Mouse (Mus musculus) neural tube, embryonic 13.5 days (tissue): ENCODE results near the gene Ift57. TPM values are rescaled to one million over a fixed set of nuclear protein-coding genes. Genes with fewer than 3 reads are reported as not detected.

Experiments used
- ATAC-seq: fragments of 200-750 bp; cut with Nextera tagmentation; 2 replicates; pipeline ENCODE4 v1.8.0; 2017; ENCODE audit warnings: low read depth, mild to moderate bottlenecking, moderate TSS enrichment, moderate library complexity
- H3K27ac ChIP-seq: fragments of 300-500 bp; sonication (generic); replicated peaks from 2 replicates; pipeline ENCODE4 v1.5.1; 2015; ENCODE audit warnings: moderate library complexity, mild to moderate bottlenecking, inconsistent platforms
- H3K27me3 ChIP-seq: fragments of 300-500 bp; sonication (generic); 2 replicates; pipeline ENCODE4 v1.6.1; 2015; ENCODE audit warnings: mild to moderate bottlenecking, inconsistent platforms
- H3K36me3 ChIP-seq: fragments of 300-500 bp; sonication (generic); 2 replicates; pipeline ENCODE4 v1.6.1; 2015; ENCODE audit warnings: mild to moderate bottlenecking, inconsistent platforms
- H3K4me1 ChIP-seq: fragments of 300-500 bp; sonication (generic); replicated peaks from 2 replicates; pipeline ENCODE4 v1.6.1; 2015; ENCODE audit warnings: inconsistent platforms
- H3K4me2 ChIP-seq: fragments of 300-500 bp; sonication (generic); 2 replicates; pipeline ENCODE4 v1.6.1; 2015; ENCODE audit warnings: inconsistent platforms, mild to moderate bottlenecking, moderate library complexity
- H3K4me3 ChIP-seq: fragments of 300-500 bp; sonication (generic); 2 replicates; pipeline ENCODE4 v1.5.1; 2015; ENCODE audit warnings: mild to moderate bottlenecking, inconsistent platforms
- H3K9ac ChIP-seq: fragments of 300-500 bp; sonication (generic); 2 replicates; pipeline ENCODE4 v1.6.1; 2015; ENCODE audit warnings: moderate library complexity, mild to moderate bottlenecking, inconsistent platforms
- H3K9me3 ChIP-seq: fragments of 300-500 bp; sonication (generic); 2 replicates; pipeline ENCODE4 v1.6.1; 2016; ENCODE audit warnings: inconsistent platforms
- WGBS: fragments of 180-500 bp; shearing (Covaris S2); methylation state at CpG from one replicate; pipeline ENCODE4 v1.1.7; 2015; 5-methylcytosine and 5-hydroxymethylcytosine counted together
- polyA plus RNA-seq: library from polyadenylated mRNA; unstranded; fragments of >200 nt; fragmentation: Nextera tagmentation; extraction: Ambion mirVana; gene quantifications from 2 replicates; pipeline ENCODE4 v1.2.1, GENCODE M21; 2015

Ift57 gene
- polyA plus RNA-seq, 1 experiment from 2014 or later = 38.6 TPM

- Histone ChIP-seq H3K4me3 (no peak overlapping the region), H3K36me3 (no peaks in the 10 kb centered on the region), H3K4me2 (no peak overlapping the region), H3K9me3 (no peaks in the 10 kb centered on the region), H3K4me1 (no peaks in the 10 kb centered on the region), H3K27ac (no peak overlapping the region), H3K27me3 (no peaks in the 10 kb centered on the region), H3K9ac (no peak overlapping the region)
- no peak for ATAC-seq
- 87% methylated on average over 22 of the region's 22 CpGs for WGBS
These were observed 76.3 kb downstream of the Ift57 start for GRCm38 (mm10) chr16:49775002-49775966.

- Histone ChIP-seq H3K9ac (no peak overlapping the region), H3K27me3 (no peaks in the 10 kb centered on the region), H3K4me1 (no peaks in the 10 kb centered on the region), H3K9me3 (no peaks in the 10 kb centered on the region), H3K36me3 (no peaks in the 10 kb centered on the region), H3K27ac (no peak overlapping the region), H3K4me2 (no peak overlapping the region), H3K4me3 (no peak overlapping the region)
- WGBS = 85% methylated on average over 7 of the region's 7 CpGs
- ATAC-seq = no peak
These were observed 77.9 kb downstream of the Ift57 start for GRCm38 (mm10) chr16:49776981-49777380.

GRCm38 (mm10) chr16:49781556-49782156 is 82.6 kb downstream of the Ift57 start:
- H3K4me2 ChIP-seq = no peak overlapping the region
- H3K9ac ChIP-seq = no peak overlapping the region
- H3K4me1 ChIP-seq = no peaks in the 10 kb centered on the region
- no peaks in the 10 kb centered on the region for H3K36me3 ChIP-seq
- ATAC-seq = no peak
- H3K27ac ChIP-seq = no peak overlapping the region
- no peaks in the 10 kb centered on the region for H3K9me3 ChIP-seq
- no peak overlapping the region for H3K4me3 ChIP-seq
- H3K27me3 ChIP-seq = no peaks in the 10 kb centered on the region
- WGBS = 91% methylated on average over 5 of the region's 5 CpGs

GRCm38 (mm10) chr16:49783369-49783768 is 84.3 kb downstream of the Ift57 start:
- Histone ChIP-seq H3K27me3 (no peaks in the 10 kb centered on the region), H3K4me3 (no peak overlapping the region), H3K4me1 (no peaks in the 10 kb centered on the region), H3K4me2 (no peak overlapping the region), H3K9ac (no peak overlapping the region), H3K27ac (no peak overlapping the region), H3K36me3 (no peaks in the 10 kb centered on the region), H3K9me3 (no peaks in the 10 kb centered on the region)
- ATAC-seq = no peak

- Histone ChIP-seq H3K9ac (no peak overlapping the region), H3K27me3 (no peaks in the 10 kb centered on the region), H3K4me1 (no peaks in the 10 kb centered on the region), H3K4me2 (no peak overlapping the region), H3K4me3 (no peak overlapping the region), H3K27ac (no peak overlapping the region), H3K36me3 (no peaks in the 10 kb centered on the region), H3K9me3 (no peaks in the 10 kb centered on the region)
- ATAC-seq = no peak
- WGBS = 93% methylated on average over 6 of the region's 6 CpGs
These were observed 87.1 kb downstream of the Ift57 start for GRCm38 (mm10) chr16:49786116-49786515.

- Histone ChIP-seq H3K27me3 (no peaks in the 10 kb centered on the region), H3K36me3 (no peaks in the 10 kb centered on the region), H3K27ac (no peak overlapping the region), H3K4me2 (no peak overlapping the region), H3K9ac (no peak overlapping the region), H3K9me3 (no peaks in the 10 kb centered on the region), H3K4me1 (no peaks in the 10 kb centered on the region), H3K4me3 (no peak overlapping the region)
- 89% methylated on average over 5 of the region's 5 CpGs for WGBS
- ATAC-seq = no peak
These were observed 88.7 kb downstream of the Ift57 start for GRCm38 (mm10) chr16:49787714-49788113.

- Histone ChIP-seq H3K4me1 (no peaks in the 10 kb centered on the region), H3K4me3 (no peak overlapping the region), H3K4me2 (no peak overlapping the region), H3K9ac (no peak overlapping the region), H3K27ac (no peak overlapping the region), H3K9me3 (no peaks in the 10 kb centered on the region), H3K36me3 (no peaks in the 10 kb centered on the region), H3K27me3 (no peaks in the 10 kb centered on the region)
- 88% methylated on average over 9 of the region's 9 CpGs for WGBS
- ATAC-seq = no peak
These were observed 91.8 kb downstream of the Ift57 start for GRCm38 (mm10) chr16:49790575-49791465.

- H3K27ac ChIP-seq = no peak overlapping the region
- no peaks in the 10 kb centered on the region for H3K9me3 ChIP-seq
- H3K4me2 ChIP-seq = no peak overlapping the region
- H3K4me1 ChIP-seq = no peaks in the 10 kb centered on the region
- H3K4me3 ChIP-seq = no peak overlapping the region
- 85% methylated on average over 9 of the region's 9 CpGs for WGBS
- no peak for ATAC-seq
- H3K27me3 ChIP-seq = no peaks in the 10 kb centered on the region
- no peak overlapping the region for H3K9ac ChIP-seq
- H3K36me3 ChIP-seq = no peaks in the 10 kb centered on the region
These were observed 93.4 kb downstream of the Ift57 start for GRCm38 (mm10) chr16:49792446-49792878.

- Histone ChIP-seq H3K4me3 (no peak overlapping the region), H3K4me2 (no peak overlapping the region), H3K36me3 (no peaks in the 10 kb centered on the region), H3K9ac (no peak overlapping the region), H3K4me1 (no peaks in the 10 kb centered on the region), H3K27me3 (no peaks in the 10 kb centered on the region), H3K9me3 (no peaks in the 10 kb centered on the region), H3K27ac (no peak overlapping the region)
- 89% methylated on average over 9 of the region's 9 CpGs for WGBS
- no peak for ATAC-seq
These were observed 94.6 kb downstream of the Ift57 start for GRCm38 (mm10) chr16:49793596-49793995.

GRCm38 (mm10) chr16:49796271-49796670 is 97.2 kb downstream of the Ift57 start:
- Histone ChIP-seq H3K27ac (no peak overlapping the region), H3K9ac (no peak overlapping the region), H3K4me2 (no peak overlapping the region), H3K9me3 (no peaks in the 10 kb centered on the region), H3K36me3 (no peaks in the 10 kb centered on the region), H3K4me1 (no peaks in the 10 kb centered on the region), H3K4me3 (no peak overlapping the region), H3K27me3 (no peaks in the 10 kb centered on the region)
- WGBS = 77% methylated on average over 2 of the region's 2 CpGs
- ATAC-seq = no peak

GRCm38 (mm10) chr16:49796954-49797353 is 97.9 kb downstream of the Ift57 start:
- 92% methylated on average over 2 of the region's 2 CpGs for WGBS
- Histone ChIP-seq H3K4me2 (no peak overlapping the region), H3K4me3 (no peak overlapping the region), H3K27ac (no peak overlapping the region), H3K36me3 (no peaks in the 10 kb centered on the region), H3K4me1 (peaks cover 4% of the 10 kb centered on the region; the same call in 1 of the 2 replicates), H3K27me3 (no peaks in the 10 kb centered on the region), H3K9ac (no peak overlapping the region), H3K9me3 (no peaks in the 10 kb centered on the region)
- no peak for ATAC-seq

GRCm38 (mm10) chr16:49798790-49799189 is 99.8 kb downstream of the Ift57 start:
- Histone ChIP-seq H3K4me2 (no peak overlapping the region), H3K36me3 (no peaks in the 10 kb centered on the region), H3K4me1 (peaks cover 20% of the 10 kb centered on the region), H3K9ac (no peak overlapping the region), H3K4me3 (no peak overlapping the region), H3K9me3 (no peaks in the 10 kb centered on the region), H3K27me3 (no peaks in the 10 kb centered on the region), H3K27ac (no peak overlapping the region)
- 81% methylated on average over 6 of the region's 6 CpGs for WGBS
- ATAC-seq = no peak
